Mouse (Mus musculus) lung, postnatal 0 days (tissue): ENCODE results near the gene Gsdma. TPM values are rescaled to one million over a fixed set of nuclear protein-coding genes. Genes with fewer than 3 reads are reported as not detected.
"Not testable (repeated sequence)": the region's sequence is repeated elsewhere in the genome, so short reads cannot be mapped to it uniquely, and the experiment has no call there.

Experiments
- ATAC-seq: fragments of 200-750 bp; cut with Nextera tagmentation; 2 replicates; pipeline ENCODE4 v1.8.0; 2017; ENCODE audit warnings: moderate library complexity
- DNase-seq: peaks from one replicate; pipeline ENCODE4 v3.0.0-alpha.2; 2016; ENCODE audit warnings: low spot score
- H3K27ac ChIP-seq: fragments of 300-500 bp; sonication (generic); 2 replicates; pipeline ENCODE4 v1.5.1; 2014; ENCODE audit warnings: antibody characterized with exemption, mild to moderate bottlenecking, low read length, mixed read lengths
- H3K27me3 ChIP-seq: fragments of 300-500 bp; sonication (generic); replicated peaks from 2 replicates; pipeline ENCODE4 v1.6.1; 2014; ENCODE audit warnings: low read length, mixed read lengths; ENCODE audit not compliant: insufficient read depth
- H3K36me3 ChIP-seq: fragments of 300-500 bp; sonication (generic); 2 replicates; pipeline ENCODE4 v1.6.1; 2014; ENCODE audit warnings: low read length, mixed read lengths; ENCODE audit not compliant: insufficient read depth
- H3K4me1 ChIP-seq: fragments of 300-500 bp; sonication (generic); 2 replicates; pipeline ENCODE4 v1.6.1; 2014; ENCODE audit warnings: antibody characterized with exemption, low read depth, low read length, mixed read lengths; ENCODE audit not compliant: insufficient read depth
- H3K4me2 ChIP-seq: fragments of 300-500 bp; sonication (generic); replicated peaks from 2 replicates; pipeline ENCODE4 v1.6.1; 2014; ENCODE audit warnings: low read depth, mild to moderate bottlenecking, low read length, moderate library complexity, mixed read lengths
- H3K4me3 ChIP-seq: fragments of 300-500 bp; sonication (generic); 2 replicates; pipeline ENCODE4 v1.5.1; 2014; ENCODE audit warnings: low read depth, low read length
- H3K9ac ChIP-seq: fragments of 300-500 bp; sonication (generic); replicated peaks from 2 replicates; pipeline ENCODE4 v1.6.1; 2014; ENCODE audit warnings: low read depth, mild to moderate bottlenecking
- H3K9me3 ChIP-seq: fragments of 300-500 bp; sonication (generic); 2 replicates; pipeline ENCODE4 v1.6.1; 2016; ENCODE audit warnings: low read length, mixed read lengths
- CTCF ChIP-seq: IDR thresholded peaks from 2 replicates; pipeline ENCODE4 v1.5.1; 2016; ENCODE audit warnings: antibody characterized with exemption, mild to moderate bottlenecking
- EP300 ChIP-seq: IDR thresholded peaks from 2 replicates; pipeline ENCODE4 v1.6.1; 2016; ENCODE audit warnings: antibody characterized with exemption, mild to moderate bottlenecking, control low read depth
- WGBS: fragments of 180-500 bp; shearing (Covaris S2); extraction: QIAGEN DNeasy Blood & Tissue Kit; methylation state at CpG from one replicate; pipeline ENCODE4 v1.1.7; 2014; 5-methylcytosine and 5-hydroxymethylcytosine counted together
- polyA plus RNA-seq: library from polyadenylated mRNA; unstranded; fragments of >200 nt; fragmentation: Nextera tagmentation; extraction: Ambion mirVana; gene quantifications from 2 replicates; pipeline ENCODE4 v1.2.1, GENCODE M21; 2015

The Gsdma gene
- not detected in 2 replicates for polyA plus RNA-seq

- WGBS, result 17% methylated on average over 4 of the region's 4 CpGs
- Histone ChIP-seq H3K4me1 (no peaks in the 10 kb centered on the region), H3K27ac (no peak within 1 kb of the TSS), H3K4me2 (no peak within 1 kb of the TSS), H3K27me3 (no peaks in the 10 kb centered on the region), H3K9me3 (no peaks in the 10 kb centered on the region), H3K9ac (no peak within 1 kb of the TSS), H3K36me3 (no peaks in the 10 kb centered on the region), H3K4me3 (no peak within 1 kb of the TSS)
- DNase-seq, result no peak
- TF ChIP-seq EP300 (no peak), CTCF (no peak)
- ATAC-seq, result no peak
Measured at GRCm38 (mm10) chr11:98664091-98664490, at the start of gene Gsdma. Gene Gsdma (plus strand): TSS chr11:98664351.

- H3K4me2 ChIP-seq, result no peak overlapping the region
- H3K36me3 ChIP-seq, result no peaks in the 10 kb centered on the region
- H3K4me3 ChIP-seq, result no peak overlapping the region
- 91% methylated on average over 13 of the region's 13 CpGs for WGBS
- H3K27ac ChIP-seq, result no peak overlapping the region
- no peaks in the 10 kb centered on the region for H3K27me3 ChIP-seq
- DNase-seq (no peak), ATAC-seq (no peak)
- no peaks in the 10 kb centered on the region for H3K4me1 ChIP-seq
- no peak overlapping the region for H3K9ac ChIP-seq
- H3K9me3 ChIP-seq, result no peaks in the 10 kb centered on the region
- TF ChIP-seq CTCF (no peak), EP300 (no peak)
Measured at GRCm38 (mm10) chr11:98620791-98621190, 43.4 kb upstream of the Gsdma start.

GRCm38 (mm10) chr11:98623981-98624380, 40.2 kb upstream of the Gsdma start:
- not testable (repeated sequence) for H3K4me1 ChIP-seq, H3K9me3 ChIP-seq, H3K27ac ChIP-seq, H3K9ac ChIP-seq, H3K36me3 ChIP-seq, H3K27me3 ChIP-seq, H3K4me2 ChIP-seq, ATAC-seq, DNase-seq, H3K4me3 ChIP-seq
- WGBS, result 70% methylated on average over 6 of the region's 6 CpGs

GRCm38 (mm10) chr11:98624381-98624780, 39.8 kb upstream of the Gsdma start:
- 83% methylated on average over 2 of the region's 2 CpGs for WGBS
- H3K27me3 ChIP-seq, result not testable (repeated sequence)

GRCm38 (mm10) chr11:98625611-98626410, 38.3 kb upstream of the Gsdma start, which contains the start of the genes Gm12355 and Gsdma3:
Gene Gm12355 (minus strand): TSS chr11:98625661.
Gene Gsdma3 (plus strand): TSS chr11:98626360.
- Histone ChIP-seq H3K27me3 (no peaks in the 10 kb centered on the region), H3K4me3 (no peak within 1 kb of the TSS), H3K4me2 (no peak within 1 kb of the TSS), H3K9me3 (no peaks in the 10 kb centered on the region), H3K4me1 (no peaks in the 10 kb centered on the region), H3K9ac (no peak within 1 kb of the TSS), H3K36me3 (no peaks in the 10 kb centered on the region), H3K27ac (no peak within 1 kb of the TSS)
- no peak for TF ChIP-seq EP300
- TF ChIP-seq CTCF, result no peak
- 89% methylated on average over 10 of the region's 10 CpGs for WGBS
- DNase-seq (no peak), ATAC-seq (no peak)

More at GRCm38 (mm10) chr11:98624381-98624780, 39.8 kb upstream of the Gsdma start:
- H3K9ac ChIP-seq, H3K4me3 ChIP-seq, H3K36me3 ChIP-seq, ATAC-seq, H3K4me2 ChIP-seq, DNase-seq, H3K27ac ChIP-seq, H3K9me3 ChIP-seq, H3K4me1 ChIP-seq: not testable (repeated sequence)

GRCm38 (mm10) chr11:98628706-98629105, 35.4 kb upstream of the Gsdma start:
- Histone ChIP-seq H3K9me3 (no peaks in the 10 kb centered on the region), H3K9ac (no peak overlapping the region), H3K27me3 (no peaks in the 10 kb centered on the region), H3K4me3 (no peak overlapping the region), H3K4me1 (no peaks in the 10 kb centered on the region), H3K4me2 (no peak overlapping the region), H3K27ac (no peak overlapping the region), H3K36me3 (no peaks in the 10 kb centered on the region)
- 85% methylated on average over 3 of the region's 3 CpGs for WGBS
- ATAC-seq (no peak), DNase-seq (no peak)
- TF ChIP-seq CTCF (no peak), EP300 (no peak)
